Mouse (Mus musculus): ENCODE measurements around the gene Srsf7.
"Not testable (repeated sequence)": the region's sequence is repeated elsewhere in the genome, so short reads cannot be mapped to it uniquely, and the experiment has no call there.

DNA sequence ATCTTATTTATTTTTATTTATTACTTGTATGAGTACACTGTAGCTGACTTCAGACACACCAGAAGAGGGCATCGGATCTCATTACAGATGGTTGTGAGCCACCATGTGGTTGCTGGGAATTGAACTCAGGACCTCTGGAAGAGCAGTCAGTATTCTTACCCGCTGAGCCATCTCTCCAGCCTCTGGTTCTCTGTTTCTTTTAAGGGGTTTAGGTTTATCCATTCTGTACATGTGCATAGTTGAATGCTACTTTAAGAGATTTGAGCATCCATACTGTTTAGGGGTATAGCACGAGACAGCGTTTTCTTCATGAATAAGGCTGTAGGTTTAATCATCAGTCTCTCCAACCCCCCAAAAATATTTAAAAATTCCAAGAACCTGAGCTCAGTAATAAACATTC is 6.9 kb upstream of the Srsf7 start:
- not testable (repeated sequence) for TF ChIP-seq CTCF, EP300 (IDR thresholded peaks at IDR 0.05; ENCODE audit: low read depth)

Data from heart, postnatal 0 days (tissue).